Mouse (Mus musculus): Measurements from ENCODE around the gene Unc79.
A peak's percentile ranks its signal among the peaks of the same experiment; 100 is the strongest.

Gene Unc79

GRCm38 (mm10) chr12:103211078-103211477 lies 262.4 kb downstream of the Unc79 start:
- DNase-seq = peak; percentile 78

- no peak for DNase-seq
Measured at GRCm38 (mm10) chr12:103213591-103213990, 264.9 kb downstream of the Unc79 start.

- DNase-seq = peak; percentile 73
Measured at GRCm38 (mm10) chr12:103214270-103214669, 265.6 kb downstream of the Unc79 start.

GRCm38 (mm10) chr12:103214797-103215196 lies 266.1 kb downstream of the Unc79 start:
- DNase-seq = no peak

- DNase-seq = no peak
Measured at GRCm38 (mm10) chr12:103215877-103216610, 267.4 kb downstream of the Unc79 start.

GRCm38 (mm10) chr12:103223671-103224070 lies 275.0 kb downstream of the Unc79 start:
- DNase-seq = no peak

- DNase-seq = no peak
Measured at GRCm38 (mm10) chr12:103226121-103226520, 277.5 kb downstream of the Unc79 start.

- DNase-seq = no peak
Measured at GRCm38 (mm10) chr12:103229058-103229457, 280.4 kb downstream of the Unc79 start.

Measured in retina, postnatal 1 day (tissue).